Mouse (Mus musculus) heart, postnatal 14 days (tissue): ENCODE measurements around the gene Vma21-ps. TPM values are rescaled to one million over a fixed set of nuclear protein-coding genes. Genes with fewer than 3 reads are reported as not detected.
"Not testable (repeated sequence)": the region's sequence is repeated elsewhere in the genome, so short reads cannot be mapped to it uniquely, and the experiment has no call there.

Experiments
- DNase-seq, 2 experiments: peaks; one replicate each; pipeline ENCODE4 v3.0.0; 2021 to 2022
- intact Hi-C: fragments of 180-260 bp; cut with DNase I; formaldehyde crosslinking; loops from one replicate; pipeline ENCODE4 v1.15.1; 2025
- long read RNA-seq, 2 experiments: library from polyadenylated mRNA; stranded (forward); transcript quantifications; one replicate each; pipeline ENCODE4 v2.0.0; 2021
- total RNA-seq, 2 experiments: library from RNA; stranded (reverse); gene quantifications; 2 replicates each; pipeline ENCODE4 v1.2.3; 2021

Gene Vma21-ps
- not detected for total RNA-seq
- long read RNA-seq, experiment 1, result 0 reads
- long read RNA-seq, experiment 2, result 0 reads

DNA sequence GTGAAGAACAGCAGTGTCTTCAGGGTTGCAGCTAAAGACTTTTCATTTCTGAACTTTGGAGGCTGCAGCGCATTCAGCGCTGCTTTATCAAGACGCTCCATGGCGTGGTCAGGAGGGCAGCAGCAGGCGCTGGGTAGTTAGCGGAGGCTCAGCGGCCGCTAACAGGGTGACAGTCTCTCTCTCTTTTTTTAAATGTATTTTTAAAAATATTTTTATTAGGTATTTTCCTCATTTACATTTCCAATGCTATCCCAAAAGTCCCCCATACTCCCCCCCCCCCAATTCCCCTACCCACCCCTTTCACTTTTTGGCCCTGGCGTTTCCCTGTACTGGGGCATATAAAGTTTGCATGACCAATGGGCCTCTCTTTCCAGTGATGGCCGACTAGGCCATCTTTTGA is at the start of gene Vma21-ps:
Vma21-ps (minus strand) TSS at position 101 of the 400 bp plus-strand sequence.
- intact Hi-C loops, result not testable (repeated sequence)

DNA sequence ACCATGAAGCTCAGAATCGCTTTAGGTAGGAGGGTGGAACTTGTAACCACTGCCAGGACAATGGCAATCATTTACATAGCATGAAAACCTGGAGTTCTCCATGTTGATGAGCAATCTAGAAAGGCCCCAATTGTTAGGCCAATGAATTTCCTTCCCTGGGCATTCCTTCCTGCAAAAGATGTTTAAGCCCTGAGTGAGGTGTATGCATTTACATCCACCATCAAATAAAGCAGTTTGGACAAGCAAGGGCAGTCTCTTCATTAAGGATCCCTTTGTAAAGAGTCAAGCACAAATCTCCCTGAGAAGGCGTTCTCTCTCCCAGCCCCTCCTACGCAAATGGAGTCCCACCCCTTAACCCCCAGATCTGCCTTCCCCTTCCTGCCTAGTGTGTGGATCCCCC is 46.0 kb upstream of the Vma21-ps start:
- intact Hi-C loops, result no loop called here
- no peak for DNase-seq

More for the DNA sequence above, at the start of gene Vma21-ps:
- not testable (repeated sequence) for DNase-seq

DNA sequence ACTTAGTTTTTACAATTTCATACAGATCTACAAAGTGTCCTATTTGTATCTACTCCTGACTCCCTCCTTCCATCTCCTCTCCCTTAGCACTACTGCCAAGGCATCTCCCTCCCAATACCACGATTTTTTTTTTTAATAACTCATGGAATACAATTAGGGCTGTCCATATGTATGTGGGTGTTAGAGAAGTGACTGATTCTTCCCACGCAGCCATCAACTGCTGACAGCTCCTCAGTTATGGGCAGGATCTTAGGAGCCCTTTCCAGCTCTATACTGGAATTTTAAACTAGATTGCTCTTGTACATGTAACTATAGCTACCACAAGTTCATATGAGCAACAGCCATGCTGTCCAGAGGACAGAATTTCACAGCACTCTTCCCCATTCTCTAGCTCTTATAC is 33.6 kb upstream of the Vma21-ps start:
- intact Hi-C loops, result no loop called here

DNA sequence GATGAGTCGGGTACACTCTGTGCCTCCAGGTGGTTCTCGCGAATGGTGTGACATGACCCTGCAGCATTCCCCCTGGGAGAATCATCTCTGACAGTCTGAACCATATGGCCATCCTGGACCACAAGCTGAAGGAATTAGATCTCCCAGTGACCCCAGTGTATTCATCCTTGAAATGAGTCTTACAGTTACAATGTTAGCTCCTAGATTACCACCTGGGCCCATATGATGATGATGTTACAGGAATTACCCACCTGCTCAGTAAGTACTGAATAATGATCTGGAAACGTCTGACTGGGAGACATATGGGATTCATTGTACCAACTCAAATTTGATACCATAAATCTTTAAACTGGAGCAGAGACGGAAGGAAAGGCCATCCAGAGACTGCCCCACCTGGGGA is 29.4 kb upstream of the Vma21-ps start:
- DNase-seq, result no peak
- intact Hi-C loops, result no loop called here

More for the DNA sequence above, 33.6 kb upstream of the Vma21-ps start:
- no peak for DNase-seq

DNA sequence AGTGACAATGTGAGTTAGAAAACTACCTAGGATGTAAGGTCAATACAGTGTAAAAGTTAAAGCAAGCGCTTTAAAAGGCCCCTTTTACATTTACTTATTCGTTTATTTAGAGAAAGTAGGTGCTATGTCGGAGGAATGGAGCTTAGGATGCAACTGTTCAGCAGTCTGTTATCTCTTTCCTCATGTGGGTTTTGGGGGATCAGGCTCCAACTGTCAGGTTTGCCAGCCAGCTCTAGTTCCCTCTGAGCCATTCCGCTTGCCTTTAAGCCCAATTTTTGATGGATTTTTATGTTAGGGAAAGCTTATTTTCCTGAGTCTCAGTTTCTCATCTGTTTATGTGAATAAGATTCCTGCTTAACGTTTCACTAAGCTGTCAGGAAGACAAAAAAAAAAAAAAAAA is 22.3 kb upstream of the Vma21-ps start:
- intact Hi-C loops, result no loop called here

DNA sequence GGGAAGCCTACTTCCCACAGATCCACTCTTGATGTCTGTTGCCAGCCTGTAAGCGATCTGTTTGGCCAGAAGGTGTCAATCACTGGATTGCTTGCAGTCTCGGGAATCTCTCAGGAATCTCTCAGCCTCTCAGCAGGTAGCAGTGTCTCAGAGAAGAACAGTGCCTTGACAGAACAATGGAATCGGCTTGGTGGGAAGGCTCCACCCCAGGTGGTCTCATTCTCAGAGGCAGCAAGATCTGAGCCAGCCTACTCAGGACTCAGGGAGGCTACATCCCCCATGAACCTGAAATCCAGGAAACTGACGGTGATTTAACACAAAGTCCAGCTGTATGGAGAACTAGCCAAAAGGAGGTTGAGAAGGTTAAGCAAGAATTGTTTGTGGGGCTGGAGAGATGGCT is 20.5 kb upstream of the Vma21-ps start:
- intact Hi-C loops, result no loop called here
- no peak for DNase-seq

More for the DNA sequence above, 22.3 kb upstream of the Vma21-ps start:
- DNase-seq, result no peak

DNA sequence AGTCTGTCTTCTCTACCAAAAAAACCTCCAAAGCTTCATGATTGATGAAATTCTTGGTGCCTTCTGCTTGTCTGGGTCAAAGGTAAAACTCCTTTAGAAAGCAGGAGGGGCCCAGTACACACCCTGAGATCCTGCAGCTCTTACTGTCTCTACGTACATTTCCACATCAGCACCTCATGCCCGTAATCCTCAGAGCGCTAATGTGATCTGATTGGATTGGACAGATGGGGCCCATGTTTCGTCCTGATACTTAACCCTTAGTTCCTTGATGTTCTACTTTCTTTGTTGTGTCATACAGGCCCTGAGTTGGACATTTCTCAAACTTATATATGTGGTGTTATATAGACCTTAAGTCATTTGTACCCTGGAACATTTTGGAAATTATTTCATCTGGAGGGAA is 9.6 kb downstream of the Vma21-ps start:
- intact Hi-C loops, result no loop called here
- no peak for DNase-seq

DNA sequence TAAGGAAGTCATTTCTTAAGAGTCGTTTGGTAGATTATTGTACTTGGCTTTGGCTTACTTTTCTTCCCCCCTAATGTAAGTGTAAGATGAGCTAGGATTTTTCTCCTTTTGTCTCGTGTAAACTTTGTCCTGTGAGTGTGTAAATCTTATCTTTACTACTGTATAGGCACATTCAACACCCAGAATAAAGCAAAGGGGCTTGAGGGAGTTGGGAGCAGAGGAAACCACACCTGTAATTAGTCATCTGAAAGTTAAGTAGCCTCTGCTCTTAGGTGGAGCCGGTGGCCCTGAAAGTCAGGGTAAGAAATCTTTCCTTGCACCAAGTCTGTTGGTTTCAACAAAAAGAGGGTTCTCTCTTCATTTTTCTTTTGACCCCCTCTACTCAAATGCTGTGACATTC is 23.6 kb downstream of the Vma21-ps start:
- intact Hi-C loops, result no loop called here
- no peak for DNase-seq

DNA sequence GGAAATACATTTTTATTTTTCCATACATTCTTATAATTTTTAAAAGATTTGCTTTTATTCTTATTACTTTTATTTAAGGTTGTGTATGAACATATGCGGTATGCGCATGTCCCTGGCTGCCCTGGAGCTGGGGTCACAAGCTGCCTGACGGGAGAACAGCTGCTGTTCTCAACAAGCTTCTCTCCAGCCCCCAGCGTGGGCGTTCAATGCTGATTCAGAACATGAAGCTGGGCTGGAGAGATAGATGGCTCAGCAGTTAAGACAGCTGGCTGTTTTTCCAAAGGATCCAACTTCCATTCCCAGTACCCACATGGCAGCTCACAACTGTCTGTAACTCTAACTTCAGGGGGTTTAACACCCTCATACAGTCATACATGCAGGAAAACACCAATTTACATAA is 35.7 kb downstream of the Vma21-ps start:
- no peak for DNase-seq
- intact Hi-C loops, result no loop called here

DNA sequence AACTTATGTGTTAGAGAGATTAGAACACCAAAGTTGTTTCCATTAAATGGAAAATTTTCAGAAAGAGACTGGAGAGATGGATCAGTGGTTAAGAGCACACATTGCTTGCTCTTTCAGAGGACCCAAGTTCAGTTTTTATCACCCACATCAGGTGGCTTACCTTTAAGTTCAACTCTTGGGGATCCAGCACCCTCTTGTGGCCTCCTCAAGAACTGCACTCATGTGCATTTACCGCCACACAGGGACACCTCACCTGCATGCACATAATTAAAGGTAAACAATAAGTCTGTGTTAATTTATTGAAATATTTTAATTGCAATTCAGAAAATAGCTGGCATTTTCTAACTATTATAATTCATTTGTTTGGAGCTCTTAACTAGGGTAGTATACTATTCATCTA is 37.3 kb downstream of the Vma21-ps start:
- intact Hi-C loops, result no loop called here
- no peak for DNase-seq

Other genes starting within 250 kb of the Vma21-ps start
- 10 to 100 TPM in 1 of 2 experiments, 1 to 10 TPM in 1; 5.7 to 10.3 TPM for gene Smc2, start 58.0 kb downstream of the Vma21-ps start, total RNA-seq
- not detected for gene Toporsl, start 99.0 kb upstream of the Vma21-ps start, total RNA-seq